Mouse (Mus musculus): ENCODE results near the gene Ang. TPM values are rescaled to one million over a fixed set of nuclear protein-coding genes. Genes with fewer than 3 reads are reported as not detected.

The Ang gene
- polyA plus RNA-seq, 1 experiment from 2014 or later: 3.2 TPM

GRCm38 (mm10) chr14:51101284-51101683 is 10.3 kb downstream of the Ang start:
- no peak overlapping the region for H3K4me3 ChIP-seq
- no peaks in the 10 kb centered on the region for H3K36me3 ChIP-seq
- H3K9me3 ChIP-seq (replicated peaks): no peaks in the 10 kb centered on the region
- WGBS: 60% methylated on average over 9 of the region's 9 CpGs
- ATAC-seq (ENCODE audit: insufficient number of reproducible peaks, low FRiP score): no peak
- H3K4me1 ChIP-seq (replicated peaks): no peaks in the 10 kb centered on the region
- no peak overlapping the region for H3K9ac ChIP-seq
- H3K27me3 ChIP-seq (replicated peaks): no peaks in the 10 kb centered on the region
- no peak overlapping the region for H3K4me2 ChIP-seq
- H3K27ac ChIP-seq (ENCODE audit: poor library complexity, severe bottlenecking): no peak overlapping the region

DNA sequence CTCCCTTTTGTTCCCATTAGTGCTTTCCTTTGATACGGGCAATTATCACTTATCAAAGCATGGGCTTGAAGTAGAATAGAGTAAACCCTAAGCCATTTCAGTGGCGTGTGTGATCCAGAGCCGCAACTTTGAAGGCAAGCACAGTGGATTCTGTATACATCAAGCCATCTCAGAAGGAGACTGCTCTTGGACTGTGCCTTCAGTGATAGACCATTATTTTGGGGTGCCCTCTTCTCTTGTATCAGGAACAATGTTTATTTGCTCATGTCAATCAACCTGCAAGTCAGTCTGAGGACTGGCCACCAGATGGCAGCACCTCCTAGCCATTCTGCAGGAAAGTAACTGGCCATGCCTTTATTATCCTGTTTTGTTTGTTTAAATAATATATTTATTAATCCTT is 12.3 kb downstream of the Ang start:
- ATAC-seq (ENCODE audit: insufficient number of reproducible peaks, low FRiP score): no peak
- Histone ChIP-seq H3K4me3 (no peak overlapping the region), H3K9me3 (replicated peaks) (no peaks in the 10 kb centered on the region), H3K27ac (ENCODE audit: poor library complexity, severe bottlenecking) (no peak overlapping the region), H3K4me1 (replicated peaks) (no peaks in the 10 kb centered on the region), H3K4me2 (no peak overlapping the region), H3K27me3 (replicated peaks) (no peaks in the 10 kb centered on the region), H3K36me3 (no peaks in the 10 kb centered on the region), H3K9ac (no peak overlapping the region)
- WGBS: 51% methylated on average over 3 of the region's 3 CpGs

- no peak overlapping the region for H3K9ac ChIP-seq
- no peak overlapping the region for H3K4me2 ChIP-seq
- no peak for ATAC-seq (ENCODE audit: insufficient number of reproducible peaks, low FRiP score)
- no peak overlapping the region for H3K27ac ChIP-seq (ENCODE audit: poor library complexity, severe bottlenecking)
- no peaks in the 10 kb centered on the region for H3K4me1 ChIP-seq (replicated peaks)
- no peak overlapping the region for H3K4me3 ChIP-seq
- H3K27me3 ChIP-seq (replicated peaks): no peaks in the 10 kb centered on the region
- no peaks in the 10 kb centered on the region for H3K9me3 ChIP-seq (replicated peaks)
- H3K36me3 ChIP-seq: no peaks in the 10 kb centered on the region
- WGBS: 82% methylated on average over 2 of the region's 2 CpGs
These were observed 13.4 kb downstream of the Ang start for GRCm38 (mm10) chr14:51104366-51104765.

DNA sequence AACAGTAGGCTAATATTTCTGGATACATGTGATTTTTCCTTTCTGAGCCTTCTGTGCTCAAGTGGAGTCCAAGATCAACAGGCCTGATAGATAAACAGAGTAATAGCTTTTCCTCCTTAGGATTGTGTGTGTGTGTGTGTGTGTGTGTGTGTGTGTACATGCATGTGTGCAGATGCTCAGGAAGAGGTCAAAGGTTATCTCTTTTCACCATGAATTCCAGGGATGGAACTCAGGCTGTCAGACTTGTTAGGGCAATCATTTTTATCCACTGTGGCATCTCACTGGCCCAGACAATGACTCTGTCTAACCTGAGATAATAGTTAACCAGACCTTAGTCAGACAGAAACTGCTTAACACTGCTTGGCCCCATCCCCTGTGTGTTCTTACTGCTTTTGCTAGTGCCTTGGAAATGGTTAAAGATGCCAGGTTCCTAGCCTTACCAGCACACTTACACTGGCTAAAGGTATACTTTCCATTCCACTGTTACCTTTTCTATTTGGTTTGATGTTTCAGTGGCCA is 15.6 kb downstream of the Ang start:
- Histone ChIP-seq H3K4me3 (no peak overlapping the region), H3K9me3 (replicated peaks) (no peaks in the 10 kb centered on the region), H3K27ac (ENCODE audit: poor library complexity, severe bottlenecking) (no peak overlapping the region), H3K4me1 (replicated peaks) (no peaks in the 10 kb centered on the region), H3K9ac (no peak overlapping the region), H3K27me3 (replicated peaks) (no peaks in the 10 kb centered on the region), H3K4me2 (no peak overlapping the region), H3K36me3 (no peaks in the 10 kb centered on the region)
- ATAC-seq (ENCODE audit: insufficient number of reproducible peaks, low FRiP score): no peak

GRCm38 (mm10) chr14:51111966-51112365 is 21.0 kb downstream of the Ang start:
- no peak overlapping the region for H3K4me3 ChIP-seq
- H3K27ac ChIP-seq (ENCODE audit: poor library complexity, severe bottlenecking): 0 out of 2 replicates have a peak overlapping the region, but pooled peaks have one; percentile 3
- WGBS: 37% methylated on average over 3 of the region's 3 CpGs
- no peak overlapping the region for H3K4me2 ChIP-seq
- H3K4me1 ChIP-seq (replicated peaks): no peaks in the 10 kb centered on the region
- peak; percentile 57 for ATAC-seq (ENCODE audit: insufficient number of reproducible peaks, low FRiP score)
- H3K9ac ChIP-seq: no peak overlapping the region
- no peaks in the 10 kb centered on the region for H3K36me3 ChIP-seq
- no peaks in the 10 kb centered on the region for H3K9me3 ChIP-seq (replicated peaks)
- H3K27me3 ChIP-seq (replicated peaks): no peaks in the 10 kb centered on the region

GRCm38 (mm10) chr14:51113476-51113875 is 22.5 kb downstream of the Ang start:
- Histone ChIP-seq H3K27me3 (replicated peaks) (no peaks in the 10 kb centered on the region), H3K9ac (no peak overlapping the region), H3K4me1 (replicated peaks) (no peaks in the 10 kb centered on the region), H3K36me3 (no peaks in the 10 kb centered on the region), H3K27ac (ENCODE audit: poor library complexity, severe bottlenecking) (no peak overlapping the region), H3K9me3 (replicated peaks) (peaks cover under 1% of the 10 kb centered on the region; the same call in 1 of the 2 replicates), H3K4me2 (no peak overlapping the region), H3K4me3 (no peak overlapping the region)
- ATAC-seq (ENCODE audit: insufficient number of reproducible peaks, low FRiP score): no peak
- 49% methylated on average over 9 of the region's 9 CpGs for WGBS

DNA sequence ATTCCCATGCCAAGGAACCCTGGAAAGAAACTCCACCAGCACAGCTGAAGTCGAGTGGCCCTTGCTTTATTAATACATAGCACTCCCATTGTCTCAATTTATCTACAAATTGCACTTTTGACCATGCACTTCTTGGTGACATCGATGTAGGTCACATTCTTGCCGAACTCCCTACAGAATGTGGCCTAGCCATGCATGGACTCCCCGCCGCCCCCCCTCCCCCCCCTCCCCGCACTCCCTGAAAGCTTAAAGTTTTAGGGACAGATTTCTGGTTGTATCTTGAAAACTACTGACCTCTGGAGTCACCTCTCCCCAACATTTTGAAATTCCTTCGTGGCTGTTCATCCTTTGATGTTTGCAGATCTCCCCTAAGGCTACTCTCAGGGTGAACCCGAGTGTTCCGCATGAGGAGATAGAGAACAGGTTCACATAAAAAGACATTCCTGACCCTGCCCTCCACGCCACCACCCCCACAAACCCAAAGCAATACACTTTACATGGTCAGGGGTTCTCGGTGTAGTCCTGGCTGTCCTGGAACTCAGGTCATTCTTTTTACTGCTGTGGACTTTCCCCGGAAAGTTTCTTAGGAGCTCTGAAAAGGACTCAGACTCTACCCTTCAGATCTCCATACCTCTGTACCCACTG is 23.1 kb downstream of the Ang start, which contains the start of gene Eddm3b:
Gene Eddm3b (plus strand): TSS at position 511 of the 645 bp plus-strand sequence.
- H3K36me3 ChIP-seq: no peaks in the 10 kb centered on the region
- H3K9me3 ChIP-seq (replicated peaks): peaks cover 3% of the 10 kb centered on the region; the same call in 1 of the 2 replicates
- no peaks in the 10 kb centered on the region for H3K4me1 ChIP-seq (replicated peaks)
- no peak within 1 kb of the TSS for H3K4me2 ChIP-seq
- no peak within 1 kb of the TSS for H3K9ac ChIP-seq
- H3K27me3 ChIP-seq (replicated peaks): no peaks in the 10 kb centered on the region
- H3K4me3 ChIP-seq: no peak within 1 kb of the TSS
- 56% methylated on average over 12 of the region's 12 CpGs for whole genome bisulfite sequencing
- ATAC-seq (ENCODE audit: insufficient number of reproducible peaks, low FRiP score): no peak
- H3K27ac ChIP-seq (ENCODE audit: poor library complexity, severe bottlenecking): no peak within 1 kb of the TSS

DNA sequence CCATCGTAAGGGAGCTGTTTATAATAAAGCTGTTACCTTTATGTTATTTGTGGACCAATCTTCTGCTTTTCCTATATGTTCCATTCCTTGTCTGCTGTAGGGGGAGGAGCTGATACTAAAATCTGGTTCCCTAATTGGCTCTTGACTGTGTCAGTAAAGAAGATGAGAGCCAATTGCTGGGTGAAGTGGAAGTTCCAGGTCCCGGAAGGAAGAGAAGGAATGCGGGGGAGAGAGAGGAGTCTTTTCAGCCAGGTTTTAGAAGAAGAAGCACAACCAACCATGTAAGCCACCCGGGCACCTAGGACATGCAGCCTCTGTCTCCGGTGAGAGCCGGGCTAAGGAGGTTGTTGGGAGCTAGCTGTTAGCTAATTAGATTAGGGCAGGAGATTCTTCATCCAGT is 34.7 kb downstream of the Ang start:
- Histone ChIP-seq H3K4me3 (no peak overlapping the region), H3K27me3 (replicated peaks) (no peaks in the 10 kb centered on the region), H3K9ac (no peak overlapping the region), H3K4me1 (replicated peaks) (peaks cover 9% of the 10 kb centered on the region; the same call in 1 of the 2 replicates), H3K9me3 (replicated peaks) (no peaks in the 10 kb centered on the region; the same call in 1 of the 2 replicates), H3K27ac (ENCODE audit: poor library complexity, severe bottlenecking) (no peak overlapping the region), H3K4me2 (no peak overlapping the region), H3K36me3 (no peaks in the 10 kb centered on the region)
- 79% methylated on average over 6 of the region's 6 CpGs for WGBS
- ATAC-seq (ENCODE audit: insufficient number of reproducible peaks, low FRiP score): no peak

GRCm38 (mm10) chr14:51127648-51128258 is 36.8 kb downstream of the Ang start:
- Histone ChIP-seq H3K9me3 (replicated peaks) (no peaks in the 10 kb centered on the region; the same call in 1 of the 2 replicates), H3K36me3 (no peaks in the 10 kb centered on the region), H3K27ac (ENCODE audit: poor library complexity, severe bottlenecking) (no peak overlapping the region), H3K4me2 (no peak overlapping the region), H3K4me1 (replicated peaks) (peaks cover 12% of the 10 kb centered on the region; the same call in 1 of the 2 replicates), H3K4me3 (no peak overlapping the region), H3K9ac (no peak overlapping the region), H3K27me3 (replicated peaks) (no peaks in the 10 kb centered on the region)
- WGBS: 69% methylated on average over 2 of the region's 2 CpGs
- ATAC-seq (ENCODE audit: insufficient number of reproducible peaks, low FRiP score): peak; percentile 71; the same call in 1 of the 2 replicates

DNA sequence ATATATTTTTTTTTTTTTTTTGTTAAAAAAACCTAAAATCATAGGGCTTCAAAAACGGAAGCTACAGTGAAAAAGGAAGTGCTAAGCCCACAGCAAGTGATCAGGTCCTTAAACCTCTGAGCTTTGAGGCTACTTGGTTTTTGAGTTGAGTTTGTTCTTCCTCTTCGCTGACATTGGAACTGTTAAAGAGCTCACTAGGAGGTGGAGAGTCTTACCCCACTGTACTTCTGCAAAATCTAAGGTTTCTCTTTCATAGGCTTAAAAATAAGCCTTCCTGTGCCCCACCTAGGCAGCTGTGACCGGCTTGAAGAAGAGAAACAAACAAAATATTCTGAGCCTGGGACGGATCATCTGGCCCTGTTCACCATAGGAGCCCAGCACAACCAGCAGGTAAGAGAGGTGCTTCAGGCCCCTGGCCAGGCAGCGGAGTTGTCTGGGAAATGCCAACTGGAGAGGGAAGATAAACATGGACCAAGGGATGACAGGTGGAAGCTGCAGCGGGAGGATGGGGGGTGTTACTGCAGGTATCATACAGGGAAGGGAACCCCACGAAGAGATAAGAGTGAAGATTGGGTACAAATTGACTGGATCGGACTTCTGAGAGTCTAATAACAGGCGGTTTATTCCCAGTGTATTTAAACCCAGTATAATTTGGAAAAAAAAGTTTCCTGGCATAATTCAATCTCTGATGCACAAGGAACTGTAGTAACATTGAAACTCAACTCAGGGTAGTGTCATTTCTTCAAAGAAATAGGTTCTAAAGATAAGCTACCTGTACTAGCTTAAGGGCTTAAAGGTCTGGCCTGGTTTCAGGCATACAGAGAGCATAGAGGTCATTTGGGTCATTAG is 38.0 kb downstream of the Ang start:
- no peak overlapping the region for H3K4me2 ChIP-seq
- H3K9me3 ChIP-seq (replicated peaks): no peaks in the 10 kb centered on the region; the same call in 1 of the 2 replicates
- H3K27ac ChIP-seq (ENCODE audit: poor library complexity, severe bottlenecking): no peak overlapping the region
- H3K9ac ChIP-seq: no peak overlapping the region
- H3K27me3 ChIP-seq (replicated peaks): no peaks in the 10 kb centered on the region
- ATAC-seq (ENCODE audit: insufficient number of reproducible peaks, low FRiP score): no peak
- 67% methylated on average over 9 of the region's 9 CpGs for WGBS
- H3K4me1 ChIP-seq (replicated peaks): peaks cover 12% of the 10 kb centered on the region; the same call in 1 of the 2 replicates
- H3K36me3 ChIP-seq: no peaks in the 10 kb centered on the region
- H3K4me3 ChIP-seq: no peak overlapping the region

GRCm38 (mm10) chr14:51129624-51129975 is 38.6 kb downstream of the Ang start:
- no peak overlapping the region for H3K4me2 ChIP-seq
- WGBS: 56% methylated on average over 4 of the region's 4 CpGs
- no peak overlapping the region for H3K9ac ChIP-seq
- H3K9me3 ChIP-seq (replicated peaks): no peaks in the 10 kb centered on the region; the same call in 1 of the 2 replicates
- no peak for ATAC-seq (ENCODE audit: insufficient number of reproducible peaks, low FRiP score)
- H3K27me3 ChIP-seq (replicated peaks): no peaks in the 10 kb centered on the region
- no peak overlapping the region for H3K4me3 ChIP-seq
- H3K27ac ChIP-seq (ENCODE audit: poor library complexity, severe bottlenecking): no peak overlapping the region
- peaks cover 12% of the 10 kb centered on the region; the same call in 1 of the 2 replicates for H3K4me1 ChIP-seq (replicated peaks)
- no peaks in the 10 kb centered on the region for H3K36me3 ChIP-seq

Measured in heart, embryonic 12.5 days (tissue).